Mouse (Mus musculus) right cerebral cortex, adult 2 months (tissue): ENCODE results near the gene Slc25a40.

ENCODE experiments used
- DNase-seq, 2 experiments: peaks; one replicate each; pipeline ENCODE4 v3.0.0; 2021 to 2022; ENCODE audit warnings: low spot score in 2 of 2

Gene Slc25a40

GRCm38 (mm10) chr5:8489471-8490110, 66.9 kb downstream of the Slc25a40 start:
- DNase-seq, result no peak

GRCm38 (mm10) chr5:8491778-8492177, 69.1 kb downstream of the Slc25a40 start:
- DNase-seq, result no peak
